In the genomic region with DNA sequence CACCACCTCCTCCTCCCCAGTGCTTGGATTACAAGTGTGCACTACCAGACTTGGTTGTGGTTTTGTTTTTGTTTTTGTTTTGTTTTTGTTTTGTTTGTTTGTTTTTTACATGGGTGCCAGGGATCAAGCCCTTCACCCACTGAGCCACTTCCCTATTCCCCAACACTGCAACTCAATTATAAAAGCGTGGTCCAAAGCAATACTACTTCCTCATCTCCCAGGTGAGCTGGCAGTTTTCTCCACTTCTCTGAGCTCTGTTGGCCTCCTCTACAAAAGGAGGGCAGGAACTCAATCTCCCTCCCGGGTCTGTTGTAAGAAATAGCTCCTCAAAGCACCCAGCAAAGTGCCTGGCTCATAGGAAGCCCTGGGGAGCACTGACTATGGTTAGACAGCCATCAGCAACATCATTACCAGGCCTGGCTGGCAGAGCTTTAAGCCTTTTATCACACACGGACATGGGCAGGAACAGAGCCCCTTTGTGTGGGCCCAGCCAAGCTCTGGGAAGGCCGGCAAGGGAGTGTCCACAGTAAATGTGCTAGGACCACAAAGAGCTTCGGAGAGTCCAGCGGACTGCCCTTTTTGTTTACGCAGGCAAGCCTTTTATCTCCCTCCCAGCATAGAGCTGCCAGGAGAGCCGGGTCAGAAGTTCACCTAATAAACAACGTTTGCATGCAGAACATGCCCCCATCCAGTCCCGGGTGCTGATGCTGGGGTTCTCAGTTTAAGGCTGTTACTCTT, we compare ENCODE assay signal across 8 mouse cellular contexts. TPM values are rescaled to one million over a fixed set of nuclear protein-coding genes. Genes with fewer than 3 reads are reported as not detected.
DNase-seq lines count a peak whose midpoint lies in the region; ATAC-seq and TF ChIP-seq lines count a peak whose summit lies in the region.

No protein-coding gene starts in this region.

- H3K4me1 ChIP-seq in kidney, postnatal 0 days (replicated peaks; ENCODE audit: insufficient read depth, low read length), result no peaks in the 10 kb centered on the region
- no peaks in the 10 kb centered on the region for H3K4me1 ChIP-seq in kidney, adult 2 months (ENCODE audit: control insufficient read depth, insufficient read depth, low read length)
- 0 out of 2 replicates have a peak, but pooled peaks cover 8% of the 10 kb centered on the region for H3K4me1 ChIP-seq in forebrain, embryonic 15.5 days
- peaks cover 0 to 9% of the 10 kb centered on the region in 2 experiments; a peak in 1 of 4 replicates for H3K4me1 ChIP-seq in liver, embryonic 14.5 days (replicated peaks; ENCODE audit: control insufficient read depth in 2 of 2, insufficient read depth in 2 of 2, low read length in 1 of 2)

- H3K9me3 ChIP-seq in kidney, postnatal 0 days (replicated peaks; ENCODE audit: low read length), result no peaks in the 10 kb centered on the region
- no peaks in the 10 kb centered on the region for H3K9me3 ChIP-seq in forebrain, embryonic 15.5 days
- H3K9me3 ChIP-seq in liver, embryonic 14.5 days (ENCODE audit: control insufficient read depth, low read length), result no peaks in the 10 kb centered on the region

- TF ChIP-seq EP300 in liver, embryonic 14.5 days (IDR thresholded peaks at IDR 0.05; ENCODE audit: low read depth), result no peak

- H3K4me3 ChIP-seq in kidney, postnatal 0 days (replicated peaks; ENCODE audit: low read depth, low read length), result no peak overlapping the region
- no peak overlapping the region for H3K4me3 ChIP-seq in kidney, adult 2 months (ENCODE audit: insufficient read depth, low read depth, low read length)
- no peak overlapping the region for H3K4me3 ChIP-seq in forebrain, embryonic 15.5 days
- no peak overlapping the region for H3K4me3 ChIP-seq in liver, embryonic 14.5 days (ENCODE audit: insufficient read depth in 1 of 2, low read depth in 2 of 2, low read length in 2 of 2)

- 0 out of 2 replicates have a peak overlapping the region, but pooled peaks have one; percentile 27 for H3K9ac ChIP-seq in kidney, postnatal 0 days (ENCODE audit: low read depth, low read length)
- no peak overlapping the region for H3K9ac ChIP-seq in forebrain, embryonic 15.5 days (replicated peaks)
- no peak overlapping the region for H3K9ac ChIP-seq in liver, embryonic 14.5 days (replicated peaks)

- no peak overlapping the region for H3K27ac ChIP-seq in kidney, postnatal 0 days
- no peak overlapping the region for H3K27ac ChIP-seq in kidney, adult 2 months (ENCODE audit: insufficient read depth, low read depth, low read length)
- peak overlapping the region; percentile 45; the same call in 1 of the 2 replicates for H3K27ac ChIP-seq in forebrain, embryonic 15.5 days (replicated peaks)
- H3K27ac ChIP-seq in liver, embryonic 14.5 days, result no peak overlapping the region

- H3K27me3 ChIP-seq in kidney, postnatal 0 days (ENCODE audit: insufficient read depth, low read length), result no peaks in the 10 kb centered on the region
- no peaks in the 10 kb centered on the region for H3K27me3 ChIP-seq in kidney, adult 2 months (replicated peaks; ENCODE audit: control insufficient read depth, insufficient read depth, low read length)
- no peaks in the 10 kb centered on the region for H3K27me3 ChIP-seq in forebrain, embryonic 15.5 days
- H3K27me3 ChIP-seq in liver, embryonic 14.5 days (ENCODE audit: control insufficient read depth, insufficient read depth, low read length), result no peaks in the 10 kb centered on the region

- no peak overlapping the region for H3K4me2 ChIP-seq in kidney, postnatal 0 days (ENCODE audit: low read length)
- H3K4me2 ChIP-seq in forebrain, embryonic 15.5 days (replicated peaks), result no peak overlapping the region
- H3K4me2 ChIP-seq in liver, embryonic 14.5 days (ENCODE audit: low read depth), result no peak overlapping the region

- ATAC-seq in kidney, postnatal 0 days (replicated peaks; ENCODE audit: low FRiP score, low read depth), result no peak
- peak; percentile 81 for ATAC-seq in forebrain, embryonic 15.5 days (replicated peaks)
- ATAC-seq in liver, embryonic 14.5 days (ENCODE audit: insufficient read depth), result peak; percentile 53

- WGBS in kidney, postnatal 0 days, result 21% methylated on average over 10 of the region's 10 CpGs
- WGBS in kidney, adult 2 months, result 38% methylated on average over 10 of the region's 10 CpGs
- WGBS in forebrain, embryonic 15.5 days, result 7% methylated on average over 10 of the region's 10 CpGs
- WGBS in liver, embryonic 14.5 days (ENCODE audit: insufficient replicate concordance), result 33% methylated on average over 10 of the region's 10 CpGs

- TF ChIP-seq CTCF in kidney, postnatal 0 days (IDR thresholded peaks at IDR 0.05; ENCODE audit: low read depth), result no peak
- no peak for TF ChIP-seq CTCF in kidney, adult 2 months (conservative IDR thresholded peaks at IDR 0.05; ENCODE audit: insufficient read depth, insufficient read length, low read depth, low read length)
- TF ChIP-seq CTCF in liver, embryonic 14.5 days (IDR thresholded peaks at IDR 0.05; ENCODE audit: low read depth), result no peak

- no peaks in the 10 kb centered on the region for H3K36me3 ChIP-seq in kidney, postnatal 0 days (ENCODE audit: insufficient read depth, low read length)
- H3K36me3 ChIP-seq in kidney, adult 2 months (ENCODE audit: control insufficient read depth, insufficient read depth, low read length), result no peaks in the 10 kb centered on the region
- no peaks in the 10 kb centered on the region for H3K36me3 ChIP-seq in forebrain, embryonic 15.5 days
- no peaks in the 10 kb centered on the region for H3K36me3 ChIP-seq in liver, embryonic 14.5 days (replicated peaks; ENCODE audit: control insufficient read depth, insufficient read depth, low read depth)

- no peak for TF ChIP-seq POLR2A in kidney, adult 2 months (IDR thresholded peaks at IDR 0.05; ENCODE audit: low read depth, low read length)

- DNase-seq in kidney, postnatal 0 days (ENCODE audit: low spot score), result no peak
- no peak for DNase-seq in kidney, adult 2 months
- DNase-seq in liver, embryonic 14.5 days (ENCODE audit: low read depth in 3 of 3, low spot score in 3 of 3), result peak; percentile 27 to 30 (median 29)
- DNase-seq in retina, embryonic 14.5 days (ENCODE audit: low spot score), result peak; percentile 78
- no peak for DNase-seq in urinary bladder, postnatal 10 days (ENCODE audit: low spot score)
- no peak for DNase-seq in gastrocnemius, postnatal 25 days
- no peak for DNase-seq in kidney, adult 8-10 months

RNA-seq across cellular contexts. Expression of a gene that starts 11.3 kb away (rescaled TPM):
- polyA plus RNA-seq in kidney, postnatal 0 days (2015; fragmentation: Nextera tagmentation; extraction: Ambion mirVana), result 23.8 and 26.5 TPM in 2 replicates
- polyA plus RNA-seq in kidney, adult 2 months (2012; rRNA removed), result 16.5 and 16.8 TPM in 2 replicates
- 22.3 and 25.9 TPM in 2 replicates for polyA plus RNA-seq in forebrain, embryonic 15.5 days (2015; fragmentation: Nextera tagmentation; extraction: Ambion mirVana)
- polyA plus RNA-seq in liver, embryonic 14.5 days (2012; rRNA removed), result 1.1 and 1.5 TPM in 2 replicates
- 2.3 and 2.4 TPM in 2 replicates for polyA plus RNA-seq in liver, embryonic 14.5 days (2014; fragmentation: Nextera tagmentation; extraction: Ambion mirVana)
- total RNA-seq in gastrocnemius, postnatal 25 days (2021), result 1 to 10 TPM; 1.9 to 2.0 TPM

RNA-seq across cellular contexts. Expression of a gene that starts 55.5 kb away (rescaled TPM):
- 5.1 and 5.7 TPM in 2 replicates for polyA plus RNA-seq in kidney, postnatal 0 days (2015; fragmentation: Nextera tagmentation; extraction: Ambion mirVana)
- 6.6 and 7.3 TPM in 2 replicates for polyA plus RNA-seq in kidney, adult 2 months (2012; rRNA removed)
- polyA plus RNA-seq in forebrain, embryonic 15.5 days (2015; fragmentation: Nextera tagmentation; extraction: Ambion mirVana), result 5.9 and 7.0 TPM in 2 replicates
- 1.3 and 1.4 TPM in 2 replicates for polyA plus RNA-seq in liver, embryonic 14.5 days (2012; rRNA removed)
- 1.1 and 1.2 TPM in 2 replicates for polyA plus RNA-seq in liver, embryonic 14.5 days (2014; fragmentation: Nextera tagmentation; extraction: Ambion mirVana)
- 100 to 1,000 TPM in 1 of 2 experiments, 10 to 100 TPM in 1; 36.1 to 131 TPM for total RNA-seq in gastrocnemius, postnatal 25 days (2021)

Comparison
In these comparisons a context has a peak if more than half of its experiments do, and no peak if none do; other contexts are left out.
1. DNase-seq: peak in liver, embryonic 14.5 days (3 of 3) and retina, embryonic 14.5 days (single experiment); none in kidney, postnatal 0 days (single experiment), kidney, adult 2 months (single experiment), urinary bladder, postnatal 10 days (single experiment), gastrocnemius, postnatal 25 days (single experiment) and kidney, adult 8-10 months (0 of 2).